Mouse (Mus musculus): ENCODE measurements around the gene Card9. TPM values are rescaled to one million over a fixed set of nuclear protein-coding genes. Genes with fewer than 3 reads are reported as not detected.

The Card9 gene
- polyA plus RNA-seq (2015; fragmentation: Nextera tagmentation; extraction: Ambion mirVana), result 1.3 and 1.6 TPM in 2 replicates

- Histone ChIP-seq H3K4me3 (no peak within 1 kb of the TSS), H3K27me3 (no peaks in the 10 kb centered on the region), H3K9ac (no peak within 1 kb of the TSS), H3K9me3 (no peaks in the 10 kb centered on the region), H3K36me3 (peaks cover 37% of the 10 kb centered on the region), H3K4me2 (no peak within 1 kb of the TSS), H3K4me1 (replicated peaks) (0 out of 2 replicates have a peak, but pooled peaks cover 4% of the 10 kb centered on the region), H3K27ac (no peak within 1 kb of the TSS)
- WGBS, result 52% methylated on average over 3 of the region's 3 CpGs
- ATAC-seq (ENCODE audit: low FRiP score), result no peak
These were observed at the start of gene Card9 for GRCm38 (mm10) chr2:26360772-26361171. Gene Card9, minus strand, starts transcription at chr2:26360918.

- Histone ChIP-seq H3K27me3 (no peaks in the 10 kb centered on the region), H3K36me3 (peaks cover 55% of the 10 kb centered on the region), H3K9me3 (no peaks in the 10 kb centered on the region), H3K4me2 (no peak overlapping the region), H3K4me1 (replicated peaks) (peaks cover 38% of the 10 kb centered on the region), H3K9ac (no peak overlapping the region), H3K4me3 (no peak overlapping the region), H3K27ac (no peak overlapping the region)
- WGBS, result 66% methylated on average over 5 of the region's 5 CpGs
- ATAC-seq (ENCODE audit: low FRiP score), result no peak
These were observed 49.4 kb upstream of the Card9 start for GRCm38 (mm10) chr2:26410091-26410490.

DNA sequence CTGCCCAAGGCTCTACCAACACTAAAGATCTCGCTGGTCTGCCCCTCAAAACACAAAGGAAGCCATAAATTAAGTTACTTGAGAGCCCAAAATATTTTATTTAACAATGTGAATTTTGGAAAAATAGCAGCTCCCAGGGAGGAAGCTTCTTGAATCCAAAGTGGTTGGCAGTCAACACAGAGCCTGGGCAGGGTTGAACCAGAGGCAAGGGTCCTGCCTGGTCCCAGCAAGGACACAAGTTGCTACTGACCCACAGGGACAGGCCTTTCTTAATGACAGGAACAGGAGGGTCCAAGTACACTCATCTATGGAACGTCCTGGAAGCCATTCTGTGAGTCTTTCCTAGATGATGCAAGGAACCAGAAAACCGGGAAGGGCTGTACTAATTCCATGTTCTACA lies 48.6 kb upstream of the Card9 start:
- Histone ChIP-seq H3K36me3 (peaks cover 49% of the 10 kb centered on the region), H3K4me1 (replicated peaks) (peaks cover 45% of the 10 kb centered on the region), H3K27ac (no peak overlapping the region), H3K9ac (peak overlapping the region; percentile 96; the same call in 1 of the 2 replicates), H3K9me3 (no peaks in the 10 kb centered on the region), H3K4me2 (peak overlapping the region; percentile 98; the same call in 1 of the 2 replicates), H3K27me3 (no peaks in the 10 kb centered on the region), H3K4me3 (peak overlapping the region; percentile 93)
- peak; percentile 46; the same call in 1 of the 2 replicates for ATAC-seq (ENCODE audit: low FRiP score)
- WGBS, result 58% methylated on average over 3 of the region's 3 CpGs

- peak within 1 kb of the TSS; percentile 98 for H3K4me2 ChIP-seq
- H3K27ac ChIP-seq, result peak within 1 kb of the TSS; percentile 86
- peaks cover 45% of the 10 kb centered on the region for H3K4me1 ChIP-seq (replicated peaks)
- no peaks in the 10 kb centered on the region for H3K9me3 ChIP-seq
- peak; percentile 93 for ATAC-seq (ENCODE audit: low FRiP score)
- H3K9ac ChIP-seq, result peak within 1 kb of the TSS; percentile 96
- no peaks in the 10 kb centered on the region for H3K27me3 ChIP-seq
- WGBS, result under 1% methylated on average over 55 of the region's 57 CpGs
- peak within 1 kb of the TSS; percentile 93 for H3K4me3 ChIP-seq
- H3K36me3 ChIP-seq, result peaks cover 42% of the 10 kb centered on the region
These were observed 48.0 kb upstream of the Card9 start, which contains the start of gene Inpp5e for GRCm38 (mm10) chr2:26408515-26409356. Gene Inpp5e, minus strand, starts transcription at chr2:26409203.

DNA sequence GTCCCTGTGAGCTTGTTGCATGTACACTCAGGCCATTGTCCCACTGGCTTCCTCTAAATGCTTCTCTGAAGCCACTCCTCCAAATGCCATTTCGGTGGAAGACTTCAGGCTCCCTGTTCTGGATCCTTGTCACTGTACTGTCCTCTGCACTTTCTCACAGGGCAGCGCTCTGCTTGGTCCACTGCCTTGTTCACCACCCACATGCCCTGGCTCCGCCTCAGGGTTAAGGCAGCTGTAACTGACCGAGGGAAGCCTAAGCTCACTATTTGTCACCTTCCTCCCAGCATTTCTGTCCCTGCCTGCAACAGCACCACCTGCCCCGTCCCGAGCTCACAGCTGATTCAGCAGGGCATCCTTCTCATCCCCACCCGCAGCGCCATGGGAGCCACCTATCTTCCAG lies 42.6 kb upstream of the Card9 start:
- ATAC-seq (ENCODE audit: low FRiP score), result no peak
- Histone ChIP-seq H3K4me2 (no peak overlapping the region), H3K9me3 (no peaks in the 10 kb centered on the region), H3K27me3 (no peaks in the 10 kb centered on the region), H3K36me3 (peaks cover 43% of the 10 kb centered on the region), H3K9ac (no peak overlapping the region), H3K4me1 (replicated peaks) (peaks cover 47% of the 10 kb centered on the region), H3K27ac (no peak overlapping the region), H3K4me3 (no peak overlapping the region)
- 81% methylated on average over 8 of the region's 8 CpGs for WGBS

DNA sequence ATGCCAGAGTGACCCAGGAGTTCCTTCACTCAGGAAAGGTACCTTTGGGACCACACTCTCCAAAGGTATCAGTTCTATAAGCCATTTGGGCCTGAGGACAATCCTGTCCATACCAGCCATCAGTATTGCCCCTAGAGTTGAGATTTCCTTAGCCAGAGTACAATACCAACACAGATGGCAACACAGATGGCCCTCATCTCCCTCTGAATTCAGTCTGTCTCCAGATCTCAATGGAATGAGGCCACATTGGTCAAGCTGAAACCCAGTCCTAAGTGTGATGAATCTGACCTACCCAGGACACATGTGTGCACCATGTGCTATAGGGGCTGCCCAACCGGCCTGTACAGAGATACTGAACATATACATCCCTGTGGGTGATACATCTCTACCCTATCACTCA lies 41.5 kb upstream of the Card9 start:
- Histone ChIP-seq H3K4me2 (no peak overlapping the region), H3K27me3 (no peaks in the 10 kb centered on the region), H3K9me3 (no peaks in the 10 kb centered on the region), H3K9ac (no peak overlapping the region), H3K4me3 (no peak overlapping the region), H3K4me1 (replicated peaks) (peaks cover 37% of the 10 kb centered on the region), H3K27ac (no peak overlapping the region), H3K36me3 (peaks cover 53% of the 10 kb centered on the region)
- 89% methylated on average over 1 of the region's 1 CpGs for WGBS
- ATAC-seq (ENCODE audit: low FRiP score), result no peak

DNA sequence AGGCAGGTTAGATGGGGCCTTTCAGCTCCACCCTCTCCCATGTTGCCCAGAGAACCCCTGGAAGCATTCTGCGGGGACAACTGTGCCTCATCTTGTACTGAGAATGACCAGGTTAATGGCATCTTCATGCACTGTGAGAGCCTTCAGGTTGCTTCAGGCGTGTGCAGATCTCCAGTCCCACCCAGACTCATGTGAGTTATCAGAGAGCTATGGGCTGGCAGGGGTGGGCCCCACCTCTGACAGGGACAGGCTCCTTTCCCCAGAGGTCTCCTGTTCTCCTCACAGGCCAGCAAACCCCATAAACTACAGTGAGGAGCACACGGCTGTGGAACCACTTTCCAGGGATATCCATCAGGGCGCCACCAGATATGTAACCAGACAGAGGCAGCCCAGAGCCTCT lies 40.3 kb upstream of the Card9 start:
- no peaks in the 10 kb centered on the region for H3K9me3 ChIP-seq
- no peak overlapping the region for H3K4me3 ChIP-seq
- H3K4me2 ChIP-seq, result no peak overlapping the region
- no peak overlapping the region for H3K9ac ChIP-seq
- H3K27ac ChIP-seq, result no peak overlapping the region
- peaks cover 63% of the 10 kb centered on the region for H3K36me3 ChIP-seq
- no peak for ATAC-seq (ENCODE audit: low FRiP score)
- 93% methylated on average over 4 of the region's 4 CpGs for WGBS
- peaks cover 24% of the 10 kb centered on the region for H3K4me1 ChIP-seq (replicated peaks)
- H3K27me3 ChIP-seq, result no peaks in the 10 kb centered on the region

DNA sequence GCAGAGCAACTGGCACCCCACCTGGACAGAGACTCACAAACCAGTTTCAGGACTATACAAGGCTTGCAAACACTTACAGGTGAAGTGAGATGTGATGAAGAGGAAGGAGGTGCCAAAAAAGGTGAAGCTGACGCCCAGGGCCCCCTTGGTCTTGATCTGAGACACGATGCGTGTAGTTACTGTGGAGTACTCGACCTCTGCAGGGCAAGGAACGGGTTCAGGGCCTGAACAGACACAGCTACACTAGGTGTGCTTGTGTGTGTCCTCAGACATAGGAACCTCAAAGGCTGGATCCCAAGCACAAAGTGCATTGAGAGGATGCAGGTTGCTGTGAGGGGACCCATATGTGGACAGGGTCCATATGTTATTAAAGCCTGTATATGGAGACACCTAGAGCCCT lies 39.6 kb upstream of the Card9 start:
- no peaks in the 10 kb centered on the region for H3K27me3 ChIP-seq
- ATAC-seq (ENCODE audit: low FRiP score), result no peak
- no peak overlapping the region for H3K9ac ChIP-seq
- 83% methylated on average over 5 of the region's 5 CpGs for WGBS
- H3K4me1 ChIP-seq (replicated peaks), result peaks cover 17% of the 10 kb centered on the region
- peaks cover 70% of the 10 kb centered on the region for H3K36me3 ChIP-seq
- no peak overlapping the region for H3K27ac ChIP-seq
- no peak overlapping the region for H3K4me2 ChIP-seq
- no peaks in the 10 kb centered on the region for H3K9me3 ChIP-seq
- H3K4me3 ChIP-seq, result no peak overlapping the region

GRCm38 (mm10) chr2:26399647-26400046 lies 38.9 kb upstream of the Card9 start:
- H3K4me1 ChIP-seq (replicated peaks), result peaks cover 10% of the 10 kb centered on the region
- no peak for ATAC-seq (ENCODE audit: low FRiP score)
- no peak overlapping the region for H3K4me3 ChIP-seq
- no peaks in the 10 kb centered on the region for H3K27me3 ChIP-seq
- no peaks in the 10 kb centered on the region for H3K9me3 ChIP-seq
- no peak overlapping the region for H3K27ac ChIP-seq
- H3K36me3 ChIP-seq, result peaks cover 77% of the 10 kb centered on the region
- no peak overlapping the region for H3K4me2 ChIP-seq
- H3K9ac ChIP-seq, result no peak overlapping the region
- 86% methylated on average over 5 of the region's 5 CpGs for WGBS

DNA sequence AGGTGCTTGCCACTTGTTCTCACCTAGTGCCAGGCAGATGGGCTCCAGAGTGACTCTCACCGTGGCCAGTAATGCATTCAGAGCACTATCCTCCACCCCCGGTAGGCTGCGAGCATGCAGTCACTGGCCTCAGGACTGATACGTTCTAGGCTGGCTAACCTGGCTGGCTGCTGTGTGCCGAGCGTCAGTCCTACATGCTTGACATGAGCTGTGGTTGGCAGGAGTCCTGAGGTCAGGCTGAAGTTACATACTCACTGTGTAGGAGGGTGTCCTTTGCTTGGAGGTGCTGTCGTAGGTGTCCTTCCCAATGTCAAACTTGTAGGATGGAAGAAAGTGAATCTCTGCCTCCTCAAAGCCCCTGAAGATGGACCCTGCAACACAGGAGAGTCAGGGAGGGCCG lies 38.3 kb upstream of the Card9 start:
- Histone ChIP-seq H3K27ac (no peak overlapping the region), H3K4me1 (replicated peaks) (0 out of 2 replicates have a peak, but pooled peaks cover 9% of the 10 kb centered on the region), H3K9ac (no peak overlapping the region), H3K36me3 (peaks cover 83% of the 10 kb centered on the region), H3K27me3 (no peaks in the 10 kb centered on the region), H3K9me3 (no peaks in the 10 kb centered on the region), H3K4me3 (no peak overlapping the region), H3K4me2 (no peak overlapping the region)
- ATAC-seq (ENCODE audit: low FRiP score), result no peak; the same call in 1 of the 2 replicates
- WGBS, result 89% methylated on average over 8 of the region's 8 CpGs

DNA sequence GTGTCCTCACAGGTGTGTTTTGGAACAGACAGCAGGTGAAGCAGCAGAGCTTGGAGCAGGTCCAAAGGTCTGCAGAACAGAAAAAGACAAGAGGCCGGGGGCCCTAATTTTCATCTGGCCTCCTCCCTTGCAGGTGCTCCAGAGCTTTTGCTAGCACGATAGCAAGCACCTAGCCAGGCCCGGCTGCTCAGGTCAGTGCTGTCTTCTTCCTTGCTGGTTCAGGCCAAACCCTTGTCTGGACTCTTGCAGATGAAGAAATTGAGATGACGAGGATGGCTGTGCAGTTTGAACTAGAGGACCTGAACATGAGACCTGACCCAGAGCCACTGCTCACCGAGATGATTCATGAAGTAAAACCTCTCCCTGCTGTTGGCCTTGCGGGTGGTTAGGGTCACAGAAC lies 30.9 kb upstream of the Card9 start:
- H3K9me3 ChIP-seq, result no peaks in the 10 kb centered on the region
- no peak overlapping the region for H3K9ac ChIP-seq
- H3K4me3 ChIP-seq, result no peak overlapping the region
- H3K36me3 ChIP-seq, result peaks cover 76% of the 10 kb centered on the region
- WGBS, result 90% methylated on average over 6 of the region's 6 CpGs
- H3K4me1 ChIP-seq (replicated peaks), result peaks cover 28% of the 10 kb centered on the region
- no peak overlapping the region for H3K27ac ChIP-seq
- H3K27me3 ChIP-seq, result no peaks in the 10 kb centered on the region
- ATAC-seq (ENCODE audit: low FRiP score), result no peak
- no peak overlapping the region for H3K4me2 ChIP-seq

- no peak overlapping the region for H3K27ac ChIP-seq
- WGBS, result 93% methylated on average over 3 of the region's 3 CpGs
- H3K4me3 ChIP-seq, result 0 out of 2 replicates have a peak overlapping the region, but pooled peaks have one; percentile 3
- peaks cover 28% of the 10 kb centered on the region for H3K4me1 ChIP-seq (replicated peaks)
- no peaks in the 10 kb centered on the region for H3K9me3 ChIP-seq
- no peak for ATAC-seq (ENCODE audit: low FRiP score)
- H3K4me2 ChIP-seq, result 0 out of 2 replicates have a peak overlapping the region, but pooled peaks have one; percentile 99
- no peak overlapping the region for H3K9ac ChIP-seq
- no peaks in the 10 kb centered on the region for H3K27me3 ChIP-seq
- H3K36me3 ChIP-seq, result peaks cover 76% of the 10 kb centered on the region
These were observed 30.2 kb upstream of the Card9 start for GRCm38 (mm10) chr2:26390954-26391353.
